Mouse (Mus musculus): Measurements from ENCODE around the gene Wdr47. TPM values are rescaled to one million over a fixed set of nuclear protein-coding genes. Genes with fewer than 3 reads are reported as not detected.
"Not testable (repeated sequence)": the region's sequence is repeated elsewhere in the genome, so short reads cannot be mapped to it uniquely, and the experiment has no call there.

The Wdr47 gene
- polyA plus RNA-seq, 1 experiment from 2014 or later = 124 TPM

GRCm38 (mm10) chr3:108653710-108654379, 62.8 kb downstream of the Wdr47 start, which contains the start of gene Clcc1:
TSS of gene Clcc1 (plus strand) at chr3:108653913.
- H3K27me3 ChIP-seq (ENCODE audit: control insufficient read depth, insufficient read depth, low read depth, low read length) = no peaks in the 10 kb centered on the region
- under 1% methylated on average over 56 of the region's 57 CpGs for WGBS
- H3K36me3 ChIP-seq (ENCODE audit: control insufficient read depth, insufficient read depth, low read length) = no peaks in the 10 kb centered on the region
- no peaks in the 10 kb centered on the region for H3K9me3 ChIP-seq (replicated peaks; ENCODE audit: control insufficient read depth, low read length, poor library complexity, severe bottlenecking)
- peak within 1 kb of the TSS; percentile 59 for H3K4me2 ChIP-seq (ENCODE audit: low read length)
- peaks cover 10% of the 10 kb centered on the region for H3K4me1 ChIP-seq (ENCODE audit: control insufficient read depth, insufficient read depth, low read length)
- peak within 1 kb of the TSS; percentile 89 for H3K27ac ChIP-seq (ENCODE audit: low read length)
- peak within 1 kb of the TSS; percentile 89 for H3K9ac ChIP-seq (ENCODE audit: low read depth, low read length)
- ATAC-seq = peak; percentile 97
- H3K4me3 ChIP-seq (ENCODE audit: low read depth, low read length) = peak within 1 kb of the TSS; percentile 85

GRCm38 (mm10) chr3:108654566-108654965, 63.5 kb downstream of the Wdr47 start:
- ATAC-seq = no peak
- Histone ChIP-seq H3K36me3 (ENCODE audit: control insufficient read depth, insufficient read depth, low read length) (no peaks in the 10 kb centered on the region), H3K4me1 (ENCODE audit: control insufficient read depth, insufficient read depth, low read length) (peaks cover 10% of the 10 kb centered on the region), H3K27me3 (ENCODE audit: control insufficient read depth, insufficient read depth, low read depth, low read length) (no peaks in the 10 kb centered on the region), H3K9ac (ENCODE audit: low read depth, low read length) (peak overlapping the region; percentile 89), H3K4me3 (ENCODE audit: low read depth, low read length) (peak overlapping the region; percentile 85), H3K27ac (ENCODE audit: low read length) (no peak overlapping the region), H3K9me3 (replicated peaks; ENCODE audit: control insufficient read depth, low read length, poor library complexity, severe bottlenecking) (no peaks in the 10 kb centered on the region), H3K4me2 (ENCODE audit: low read length) (peak overlapping the region; percentile 59)
- 28% methylated on average over 14 of the region's 14 CpGs for WGBS

GRCm38 (mm10) chr3:108655486-108655885, 64.4 kb downstream of the Wdr47 start:
- H3K4me1 ChIP-seq (ENCODE audit: control insufficient read depth, insufficient read depth, low read length) = peaks cover 10% of the 10 kb centered on the region
- H3K27me3 ChIP-seq (ENCODE audit: control insufficient read depth, insufficient read depth, low read depth, low read length) = no peaks in the 10 kb centered on the region
- H3K9me3 ChIP-seq (replicated peaks; ENCODE audit: control insufficient read depth, low read length, poor library complexity, severe bottlenecking) = no peaks in the 10 kb centered on the region
- H3K36me3 ChIP-seq (ENCODE audit: control insufficient read depth, insufficient read depth, low read length) = no peaks in the 10 kb centered on the region
- no peak overlapping the region for H3K9ac ChIP-seq (ENCODE audit: low read depth, low read length)
- no peak overlapping the region for H3K4me2 ChIP-seq (ENCODE audit: low read length)
- H3K27ac ChIP-seq (ENCODE audit: low read length) = no peak overlapping the region
- ATAC-seq = no peak
- H3K4me3 ChIP-seq (ENCODE audit: low read depth, low read length) = no peak overlapping the region
- WGBS = 84% methylated on average over 7 of the region's 7 CpGs

GRCm38 (mm10) chr3:108658612-108659011, 67.5 kb downstream of the Wdr47 start:
- ATAC-seq = no peak
- peaks cover 20% of the 10 kb centered on the region for H3K36me3 ChIP-seq (ENCODE audit: control insufficient read depth, insufficient read depth, low read length)
- no peak overlapping the region for H3K4me2 ChIP-seq (ENCODE audit: low read length)
- H3K27me3 ChIP-seq (ENCODE audit: control insufficient read depth, insufficient read depth, low read depth, low read length) = no peaks in the 10 kb centered on the region
- no peak overlapping the region for H3K27ac ChIP-seq (ENCODE audit: low read length)
- peaks cover 10% of the 10 kb centered on the region for H3K4me1 ChIP-seq (ENCODE audit: control insufficient read depth, insufficient read depth, low read length)
- 97% methylated on average over 9 of the region's 9 CpGs for WGBS
- H3K4me3 ChIP-seq (ENCODE audit: low read depth, low read length) = no peak overlapping the region
- no peaks in the 10 kb centered on the region for H3K9me3 ChIP-seq (replicated peaks; ENCODE audit: control insufficient read depth, low read length, poor library complexity, severe bottlenecking)
- H3K9ac ChIP-seq (ENCODE audit: low read depth, low read length) = no peak overlapping the region

- peaks cover 25% of the 10 kb centered on the region for H3K36me3 ChIP-seq (ENCODE audit: control insufficient read depth, insufficient read depth, low read length)
- WGBS = 86% methylated on average over 1 of the region's 1 CpGs
- H3K4me3 ChIP-seq (ENCODE audit: low read depth, low read length) = no peak overlapping the region
- H3K9ac ChIP-seq (ENCODE audit: low read depth, low read length) = no peak overlapping the region
- ATAC-seq = no peak
- no peaks in the 10 kb centered on the region for H3K27me3 ChIP-seq (ENCODE audit: control insufficient read depth, insufficient read depth, low read depth, low read length)
- no peaks in the 10 kb centered on the region for H3K4me1 ChIP-seq (ENCODE audit: control insufficient read depth, insufficient read depth, low read length)
- no peaks in the 10 kb centered on the region for H3K9me3 ChIP-seq (replicated peaks; ENCODE audit: control insufficient read depth, low read length, poor library complexity, severe bottlenecking)
- H3K4me2 ChIP-seq (ENCODE audit: low read length) = no peak overlapping the region
- no peak overlapping the region for H3K27ac ChIP-seq (ENCODE audit: low read length)
Measured at GRCm38 (mm10) chr3:108660941-108661340, 69.9 kb downstream of the Wdr47 start.

- no peaks in the 10 kb centered on the region for H3K9me3 ChIP-seq (replicated peaks; ENCODE audit: control insufficient read depth, low read length, poor library complexity, severe bottlenecking)
- H3K4me2 ChIP-seq (ENCODE audit: low read length) = no peak overlapping the region
- ATAC-seq = no peak
- no peak overlapping the region for H3K27ac ChIP-seq (ENCODE audit: low read length)
- no peaks in the 10 kb centered on the region for H3K4me1 ChIP-seq (ENCODE audit: control insufficient read depth, insufficient read depth, low read length)
- whole genome bisulfite sequencing = 77% methylated on average over 4 of the region's 4 CpGs
- peaks cover 37% of the 10 kb centered on the region for H3K36me3 ChIP-seq (ENCODE audit: control insufficient read depth, insufficient read depth, low read length)
- no peaks in the 10 kb centered on the region for H3K27me3 ChIP-seq (ENCODE audit: control insufficient read depth, insufficient read depth, low read depth, low read length)
- no peak overlapping the region for H3K9ac ChIP-seq (ENCODE audit: low read depth, low read length)
- no peak overlapping the region for H3K4me3 ChIP-seq (ENCODE audit: low read depth, low read length)
Measured at GRCm38 (mm10) chr3:108676616-108677015, 85.5 kb downstream of the Wdr47 start.

GRCm38 (mm10) chr3:108681004-108681403, 89.9 kb downstream of the Wdr47 start:
- Histone ChIP-seq H3K4me2 (ENCODE audit: low read length) (no peak overlapping the region), H3K27me3 (ENCODE audit: control insufficient read depth, insufficient read depth, low read depth, low read length) (no peaks in the 10 kb centered on the region), H3K4me1 (ENCODE audit: control insufficient read depth, insufficient read depth, low read length) (no peaks in the 10 kb centered on the region), H3K4me3 (ENCODE audit: low read depth, low read length) (no peak overlapping the region), H3K9me3 (replicated peaks; ENCODE audit: control insufficient read depth, low read length, poor library complexity, severe bottlenecking) (no peaks in the 10 kb centered on the region), H3K36me3 (ENCODE audit: control insufficient read depth, insufficient read depth, low read length) (peaks cover 15% of the 10 kb centered on the region), H3K27ac (ENCODE audit: low read length) (no peak overlapping the region), H3K9ac (ENCODE audit: low read depth, low read length) (no peak overlapping the region)
- WGBS = 85% methylated on average over 4 of the region's 4 CpGs
- ATAC-seq = no peak

GRCm38 (mm10) chr3:108683597-108683996, 92.5 kb downstream of the Wdr47 start:
- 97% methylated on average over 5 of the region's 5 CpGs for WGBS
- not testable (repeated sequence) for H3K27me3 ChIP-seq (ENCODE audit: control insufficient read depth, insufficient read depth, low read depth, low read length); H3K36me3 ChIP-seq (ENCODE audit: control insufficient read depth, insufficient read depth, low read length)

GRCm38 (mm10) chr3:108685701-108686100, 94.6 kb downstream of the Wdr47 start:
- Histone ChIP-seq H3K9me3 (replicated peaks; ENCODE audit: control insufficient read depth, low read length, poor library complexity, severe bottlenecking) (no peaks in the 10 kb centered on the region), H3K4me2 (ENCODE audit: low read length) (no peak overlapping the region), H3K4me1 (ENCODE audit: control insufficient read depth, insufficient read depth, low read length) (no peaks in the 10 kb centered on the region), H3K9ac (ENCODE audit: low read depth, low read length) (no peak overlapping the region), H3K27me3 (ENCODE audit: control insufficient read depth, insufficient read depth, low read depth, low read length) (no peaks in the 10 kb centered on the region), H3K27ac (ENCODE audit: low read length) (no peak overlapping the region), H3K4me3 (ENCODE audit: low read depth, low read length) (no peak overlapping the region), H3K36me3 (ENCODE audit: control insufficient read depth, insufficient read depth, low read length) (no peaks in the 10 kb centered on the region; the same call in 1 of the 2 replicates)
- 96% methylated on average over 7 of the region's 7 CpGs for WGBS
- no peak for ATAC-seq

More at GRCm38 (mm10) chr3:108683597-108683996, 92.5 kb downstream of the Wdr47 start:
- H3K4me1 ChIP-seq (ENCODE audit: control insufficient read depth, insufficient read depth, low read length); H3K9ac ChIP-seq (ENCODE audit: low read depth, low read length); ATAC-seq; H3K27ac ChIP-seq (ENCODE audit: low read length); H3K4me2 ChIP-seq (ENCODE audit: low read length); H3K9me3 ChIP-seq (replicated peaks; ENCODE audit: control insufficient read depth, low read length, poor library complexity, severe bottlenecking); H3K4me3 ChIP-seq (ENCODE audit: low read depth, low read length): not testable (repeated sequence)
